Mouse (Mus musculus) lung, postnatal 0 days (tissue): ENCODE data around the gene Slc39a7. TPM values are rescaled to one million over a fixed set of nuclear protein-coding genes. Genes with fewer than 3 reads are reported as not detected.
A peak's percentile ranks its signal among the peaks of the same experiment; 100 is the strongest.

Experiments
- ATAC-seq: fragments of 200-750 bp; cut with Nextera tagmentation; 2 replicates; pipeline ENCODE4 v1.8.0; 2017; ENCODE audit warnings: moderate library complexity
- DNase-seq: peaks from one replicate; pipeline ENCODE4 v3.0.0-alpha.2; 2016; ENCODE audit warnings: low spot score
- H3K27ac ChIP-seq: fragments of 300-500 bp; sonication (generic); 2 replicates; pipeline ENCODE4 v1.5.1; 2014; ENCODE audit warnings: antibody characterized with exemption, mild to moderate bottlenecking, low read length, mixed read lengths
- H3K27me3 ChIP-seq: fragments of 300-500 bp; sonication (generic); replicated peaks from 2 replicates; pipeline ENCODE4 v1.6.1; 2014; ENCODE audit warnings: low read length, mixed read lengths; ENCODE audit not compliant: insufficient read depth
- H3K36me3 ChIP-seq: fragments of 300-500 bp; sonication (generic); 2 replicates; pipeline ENCODE4 v1.6.1; 2014; ENCODE audit warnings: low read length, mixed read lengths; ENCODE audit not compliant: insufficient read depth
- H3K4me1 ChIP-seq: fragments of 300-500 bp; sonication (generic); 2 replicates; pipeline ENCODE4 v1.6.1; 2014; ENCODE audit warnings: antibody characterized with exemption, low read depth, low read length, mixed read lengths; ENCODE audit not compliant: insufficient read depth
- H3K4me2 ChIP-seq: fragments of 300-500 bp; sonication (generic); replicated peaks from 2 replicates; pipeline ENCODE4 v1.6.1; 2014; ENCODE audit warnings: low read depth, mild to moderate bottlenecking, low read length, moderate library complexity, mixed read lengths
- H3K4me3 ChIP-seq: fragments of 300-500 bp; sonication (generic); 2 replicates; pipeline ENCODE4 v1.5.1; 2014; ENCODE audit warnings: low read depth, low read length
- H3K9ac ChIP-seq: fragments of 300-500 bp; sonication (generic); replicated peaks from 2 replicates; pipeline ENCODE4 v1.6.1; 2014; ENCODE audit warnings: low read depth, mild to moderate bottlenecking
- H3K9me3 ChIP-seq: fragments of 300-500 bp; sonication (generic); 2 replicates; pipeline ENCODE4 v1.6.1; 2016; ENCODE audit warnings: low read length, mixed read lengths
- CTCF ChIP-seq: IDR thresholded peaks from 2 replicates; pipeline ENCODE4 v1.5.1; 2016; ENCODE audit warnings: antibody characterized with exemption, mild to moderate bottlenecking
- EP300 ChIP-seq: IDR thresholded peaks from 2 replicates; pipeline ENCODE4 v1.6.1; 2016; ENCODE audit warnings: antibody characterized with exemption, mild to moderate bottlenecking, control low read depth
- WGBS: fragments of 180-500 bp; shearing (Covaris S2); extraction: QIAGEN DNeasy Blood & Tissue Kit; methylation state at CpG from one replicate; pipeline ENCODE4 v1.1.7; 2014; 5-methylcytosine and 5-hydroxymethylcytosine counted together
- polyA plus RNA-seq: library from polyadenylated mRNA; unstranded; fragments of >200 nt; fragmentation: Nextera tagmentation; extraction: Ambion mirVana; gene quantifications from 2 replicates; pipeline ENCODE4 v1.2.1, GENCODE M21; 2015

The Slc39a7 gene
- polyA plus RNA-seq, 1 experiment from 2014 or later = 130 TPM

GRCm38 (mm10) chr17:34072091-34072490 lies 40.6 kb upstream of the Slc39a7 start:
- 64% methylated on average over 5 of the region's 5 CpGs for WGBS
- DNase-seq (peak; percentile 33), ATAC-seq (no peak)
- Histone ChIP-seq H3K27ac (no peak overlapping the region), H3K27me3 (peaks cover 9% of the 10 kb centered on the region; the same call in 1 of the 2 replicates), H3K4me2 (no peak overlapping the region), H3K4me3 (no peak overlapping the region), H3K9ac (no peak overlapping the region), H3K36me3 (no peaks in the 10 kb centered on the region), H3K9me3 (no peaks in the 10 kb centered on the region), H3K4me1 (no peaks in the 10 kb centered on the region)
- no peak for TF ChIP-seq CTCF
- no peak for TF ChIP-seq EP300

GRCm38 (mm10) chr17:34068864-34069263 lies 37.4 kb upstream of the Slc39a7 start:
- 43% methylated on average over 3 of the region's 3 CpGs for WGBS

GRCm38 (mm10) chr17:34057224-34057623 lies 25.7 kb upstream of the Slc39a7 start:
- Histone ChIP-seq H3K36me3 (no peaks in the 10 kb centered on the region), H3K27ac (no peak overlapping the region), H3K9me3 (no peaks in the 10 kb centered on the region), H3K9ac (no peak overlapping the region), H3K4me2 (no peak overlapping the region), H3K27me3 (no peaks in the 10 kb centered on the region), H3K4me1 (no peaks in the 10 kb centered on the region), H3K4me3 (no peak overlapping the region)
- DNase-seq = no peak
- peak; percentile 44 for ATAC-seq
- WGBS = 34% methylated on average over 7 of the region's 7 CpGs
- TF ChIP-seq CTCF = no peak
- no peak for TF ChIP-seq EP300

More at GRCm38 (mm10) chr17:34068864-34069263, 37.4 kb upstream of the Slc39a7 start:
- no peak overlapping the region for H3K4me2 ChIP-seq
- no peaks in the 10 kb centered on the region for H3K27me3 ChIP-seq
- TF ChIP-seq EP300 = no peak
- no peak for TF ChIP-seq CTCF
- no peak overlapping the region for H3K4me3 ChIP-seq
- no peaks in the 10 kb centered on the region for H3K9me3 ChIP-seq
- no peaks in the 10 kb centered on the region for H3K4me1 ChIP-seq
- H3K27ac ChIP-seq = no peak overlapping the region
- no peak overlapping the region for H3K9ac ChIP-seq
- ATAC-seq (no peak), DNase-seq (no peak)
- H3K36me3 ChIP-seq = no peaks in the 10 kb centered on the region

- no peak for TF ChIP-seq EP300
- no peak for TF ChIP-seq CTCF
- no peak for DNase-seq
- no peaks in the 10 kb centered on the region for H3K27me3 ChIP-seq
- no peak overlapping the region for H3K27ac ChIP-seq
- H3K36me3 ChIP-seq = no peaks in the 10 kb centered on the region
- H3K9ac ChIP-seq = no peak overlapping the region
- no peaks in the 10 kb centered on the region for H3K9me3 ChIP-seq
- no peak for ATAC-seq
- H3K4me1 ChIP-seq = no peaks in the 10 kb centered on the region
- 86% methylated on average over 5 of the region's 5 CpGs for WGBS
- no peak overlapping the region for H3K4me2 ChIP-seq
- H3K4me3 ChIP-seq = no peak overlapping the region
Measured at GRCm38 (mm10) chr17:34047404-34048050, 16.0 kb upstream of the Slc39a7 start.

- Histone ChIP-seq H3K4me1 (no peaks in the 10 kb centered on the region), H3K9me3 (no peaks in the 10 kb centered on the region), H3K27me3 (no peaks in the 10 kb centered on the region), H3K9ac (no peak overlapping the region), H3K27ac (no peak overlapping the region), H3K36me3 (no peaks in the 10 kb centered on the region), H3K4me2 (no peak overlapping the region), H3K4me3 (no peak overlapping the region)
- DNase-seq = no peak
- whole genome bisulfite sequencing = 76% methylated on average over 14 of the region's 14 CpGs
- no peak for ATAC-seq
- TF ChIP-seq CTCF = no peak
- TF ChIP-seq EP300 = no peak
Measured at GRCm38 (mm10) chr17:34045941-34046340, 14.5 kb upstream of the Slc39a7 start.

- 0 out of 2 replicates have a peak, but pooled peaks cover 8% of the 10 kb centered on the region for H3K4me1 ChIP-seq
- TF ChIP-seq CTCF (no peak), EP300 (no peak)
- WGBS = 11% methylated on average over 17 of the region's 17 CpGs
- H3K36me3 ChIP-seq = peaks cover 10% of the 10 kb centered on the region
- no peak; the same call in 1 of the 2 replicates for ATAC-seq
- no peak overlapping the region for H3K4me3 ChIP-seq
- no peak overlapping the region for H3K4me2 ChIP-seq
- H3K27ac ChIP-seq = no peak overlapping the region
- no peaks in the 10 kb centered on the region for H3K27me3 ChIP-seq
- H3K9me3 ChIP-seq = no peaks in the 10 kb centered on the region
- DNase-seq = no peak
- H3K9ac ChIP-seq = no peak overlapping the region
Measured at GRCm38 (mm10) chr17:34039562-34040450, 8.3 kb upstream of the Slc39a7 start.
